Mouse (Mus musculus): ENCODE measurements around the gene Orc6. TPM values are rescaled to one million over a fixed set of nuclear protein-coding genes. Genes with fewer than 3 reads are reported as not detected.
A peak's percentile ranks its signal among the peaks of the same experiment; 100 is the strongest.

Orc6 gene
- 10 to 100 TPM; 46.6 to 48.6 TPM for total RNA-seq (2021)
- long read RNA-seq, experiment 1, transcript Orc6-202 (6 exons, 1,466 nt) = minor isoform, 10 of 31 reads
- long read RNA-seq, experiment 1, transcript Orc6-201 (7 exons, 1,287 nt) = major isoform, 14 of 31 reads
- long read RNA-seq, experiment 1, partial matches to known transcripts = 0 of 31 reads
- long read RNA-seq, experiment 1, other reads (novel, unspliced or antisense) = 7 of 31 reads
- long read RNA-seq, experiment 2, transcript Orc6-202 (6 exons, 1,466 nt) = minor isoform, 13 of 41 reads
- long read RNA-seq, experiment 2, transcript Orc6-201 (7 exons, 1,287 nt) = major isoform, 16 of 41 reads
- long read RNA-seq, experiment 2, partial matches to known transcripts = 6 of 41 reads
- long read RNA-seq, experiment 2, other reads (novel, unspliced or antisense) = 6 of 41 reads

DNA sequence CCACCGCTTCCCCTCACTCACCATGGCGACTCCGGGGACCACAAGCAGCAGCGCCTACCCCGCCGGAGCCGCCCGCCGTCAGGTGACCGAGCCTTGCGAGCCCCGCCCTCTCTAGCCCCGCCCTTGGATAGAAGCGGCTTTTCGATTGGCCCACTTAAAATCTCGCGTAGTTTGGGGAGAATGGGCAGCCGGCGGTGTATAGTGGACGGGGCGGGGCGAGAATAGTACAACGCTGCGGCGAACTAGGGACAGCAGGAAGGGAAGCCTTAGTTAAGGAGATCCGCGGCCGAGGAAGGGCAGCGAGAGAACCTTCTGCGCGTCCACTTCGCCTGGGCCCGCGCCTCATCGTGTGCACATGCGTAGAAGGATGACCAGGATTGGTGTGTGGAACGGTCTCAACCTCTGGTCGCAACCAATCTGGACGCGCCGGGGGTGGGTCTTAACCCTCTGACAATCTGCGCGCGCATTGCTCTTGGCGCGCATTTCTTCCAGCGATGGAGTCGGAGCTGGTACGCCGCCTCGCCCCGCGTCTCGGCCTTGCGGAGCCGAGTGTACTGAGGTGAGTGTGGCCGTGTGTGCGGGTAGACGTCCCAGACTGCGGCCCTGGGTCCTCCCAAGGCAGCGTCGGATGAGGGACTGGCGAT is at the start of gene Orc6, which contains the start of gene Vps35:
Gene Orc6 (plus strand): TSS at position 199 of the 644 bp plus-strand sequence.
Gene Vps35 (minus strand): TSS at position 369 of the 644 bp plus-strand sequence.
- peak; percentile 89 to 95 for DNase-seq (ENCODE audit: low spot score in 2 of 2)

DNA sequence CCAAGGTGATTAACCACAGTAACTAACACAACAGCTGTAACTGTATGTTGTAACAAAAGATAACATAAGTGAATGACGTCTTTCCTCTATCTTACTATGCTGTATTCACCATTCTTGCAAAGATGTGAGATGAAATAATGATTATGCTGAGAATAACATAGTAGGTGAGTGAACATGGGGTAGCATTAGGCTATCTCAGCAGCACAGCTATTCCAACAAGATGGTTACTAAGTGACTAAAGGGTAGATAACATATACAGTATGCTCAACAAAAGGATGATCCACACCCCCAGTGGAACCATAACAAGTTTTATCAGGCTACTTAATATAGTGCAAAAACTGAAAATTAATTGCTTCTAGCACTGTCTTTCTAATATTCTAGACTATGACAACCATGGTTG is 12.6 kb upstream of the Orc6 start:
- DNase-seq (ENCODE audit: low spot score in 2 of 2) = no peak

- DNase-seq (ENCODE audit: low spot score in 2 of 2) = no peak
These were observed 615 bp upstream of the Orc6 start for GRCm38 (mm10) chr8:85298600-85299433.

DNA sequence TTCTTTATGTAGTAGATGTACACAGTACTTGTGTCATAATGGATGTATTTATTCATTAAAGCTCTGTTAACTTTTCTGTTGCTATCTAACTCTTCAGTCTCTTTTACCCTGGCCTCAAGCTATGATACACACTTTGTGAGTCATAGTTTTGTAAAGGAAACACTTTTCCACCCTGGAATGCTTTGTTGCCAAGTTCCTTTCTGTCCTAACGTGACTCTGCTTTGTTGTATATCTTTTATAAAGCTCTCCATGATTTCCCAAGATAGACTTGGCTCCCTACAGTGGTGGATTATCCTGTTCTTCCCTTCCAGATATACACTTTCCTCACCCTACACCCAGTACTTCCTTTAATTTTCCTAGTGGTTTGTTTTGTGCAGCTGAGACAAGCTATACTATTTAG is 2.5 kb downstream of the Orc6 start:
- DNase-seq (ENCODE audit: low spot score in 2 of 2) = no peak

GRCm38 (mm10) chr8:85302931-85303330 is 3.5 kb downstream of the Orc6 start:
- no peak for DNase-seq (ENCODE audit: low spot score in 2 of 2)

DNA sequence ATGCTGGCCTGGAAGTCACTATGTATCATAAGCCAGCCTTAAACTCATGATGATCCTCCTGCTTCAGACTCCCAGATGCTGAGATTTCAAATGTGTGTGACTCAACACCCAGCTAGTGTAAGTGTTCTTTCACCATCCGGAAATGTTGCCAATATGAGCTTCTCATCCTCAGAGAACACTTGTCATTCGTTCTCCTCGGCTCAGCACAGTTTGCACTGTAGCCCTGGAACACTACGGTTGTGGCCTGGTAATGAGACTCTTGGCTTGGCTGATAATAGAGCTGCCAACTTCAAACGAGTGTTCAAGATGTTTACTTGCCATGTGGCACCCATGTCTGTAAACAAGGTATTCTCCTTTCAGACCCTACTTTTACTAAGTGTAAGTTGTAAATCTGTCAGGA is 4.1 kb downstream of the Orc6 start:
- no peak for DNase-seq (ENCODE audit: low spot score in 2 of 2)

DNA sequence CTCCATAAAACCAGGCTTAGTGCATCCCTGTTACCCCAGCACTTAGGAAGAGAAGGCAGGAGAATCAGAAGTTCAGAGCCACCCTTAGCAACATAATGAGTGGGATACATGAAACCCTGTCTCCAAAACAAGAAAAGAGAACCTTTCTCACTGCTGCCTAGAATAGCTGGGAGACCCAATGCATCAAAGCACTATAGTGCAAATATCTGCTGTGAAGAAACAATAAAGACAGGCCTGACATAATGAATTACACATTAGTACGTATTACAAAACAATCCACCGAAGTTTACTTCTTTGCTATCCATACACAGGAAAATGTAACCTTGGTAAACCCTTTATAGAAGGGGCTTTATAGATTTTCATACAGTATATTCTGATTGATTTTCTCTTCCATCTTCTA is 9.1 kb downstream of the Orc6 start:
- no peak for DNase-seq (ENCODE audit: low spot score in 2 of 2)

- DNase-seq (ENCODE audit: low spot score in 2 of 2) = no peak
These were observed 12.3 kb downstream of the Orc6 start for GRCm38 (mm10) chr8:85311743-85312142.

GRCm38 (mm10) chr8:85313036-85313435 is 13.6 kb downstream of the Orc6 start:
- no peak for DNase-seq (ENCODE audit: low spot score in 2 of 2)

GRCm38 (mm10) chr8:85318534-85318933 is 19.1 kb downstream of the Orc6 start:
- DNase-seq (ENCODE audit: low spot score in 2 of 2) = no peak

DNA sequence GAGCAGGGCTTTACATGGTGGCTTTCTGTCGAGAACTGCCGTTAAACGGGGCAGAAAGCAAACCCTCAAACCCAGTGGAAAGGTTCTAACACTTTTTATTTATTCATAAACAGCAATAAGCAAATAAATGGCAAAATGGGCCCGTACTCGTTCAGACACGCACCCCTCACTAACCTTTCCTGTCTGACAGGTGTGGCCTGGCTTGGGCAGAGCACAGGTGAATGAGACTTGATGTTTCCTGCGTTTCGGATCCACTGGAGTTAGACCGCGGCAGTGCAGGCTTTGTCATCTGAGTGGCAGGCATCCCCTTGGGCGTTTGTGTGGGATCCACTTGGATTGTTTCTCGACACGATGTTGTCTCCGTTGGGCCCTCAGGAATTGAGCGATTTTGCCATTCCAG is 22.5 kb downstream of the Orc6 start:
- no peak for DNase-seq (ENCODE audit: low spot score in 2 of 2)

- DNase-seq (ENCODE audit: low spot score in 2 of 2) = no peak
These were observed 23.7 kb downstream of the Orc6 start for GRCm38 (mm10) chr8:85323084-85323483.

- no peak for DNase-seq (ENCODE audit: low spot score in 2 of 2)
These were observed 27.6 kb downstream of the Orc6 start for GRCm38 (mm10) chr8:85327036-85327435.

DNA sequence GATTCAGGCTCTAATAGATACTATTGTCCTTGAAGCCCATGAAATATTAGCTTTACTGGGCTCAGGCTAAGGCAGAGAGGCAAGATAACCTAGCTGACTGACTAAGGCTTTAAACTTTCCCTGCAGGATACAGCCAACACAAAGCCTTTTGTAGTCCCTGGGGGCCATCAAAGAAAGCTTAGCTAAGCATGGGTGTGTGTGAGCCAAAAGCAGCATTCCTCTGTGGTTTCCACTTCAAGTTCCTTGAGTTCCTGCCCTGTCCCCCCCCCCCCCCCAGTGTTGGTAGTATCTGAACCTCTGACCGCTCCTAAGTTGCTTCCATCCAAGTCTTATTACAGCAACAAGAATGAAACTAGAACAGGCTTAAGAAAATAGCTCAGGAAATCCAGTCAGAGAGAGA is 30.1 kb downstream of the Orc6 start:
- no peak for DNase-seq (ENCODE audit: low spot score in 2 of 2)

DNA sequence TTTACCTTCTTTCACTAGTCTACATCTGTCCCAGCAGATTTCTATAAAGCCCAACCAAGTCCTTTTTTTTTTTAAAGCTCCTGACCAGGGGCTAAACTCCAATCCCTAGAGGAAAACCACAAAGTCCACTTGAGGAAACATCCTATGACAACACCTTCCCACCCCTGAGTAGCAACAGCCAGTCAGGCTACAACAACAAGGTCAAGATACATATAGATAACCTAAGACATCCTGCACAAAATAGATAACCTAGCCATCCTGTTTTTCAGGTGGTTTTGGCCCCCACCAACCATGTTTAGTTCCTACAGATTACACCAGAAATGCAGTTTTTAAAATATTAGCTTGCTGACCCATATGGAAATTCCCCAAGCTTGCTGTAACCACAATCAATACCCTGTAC is 35.7 kb downstream of the Orc6 start:
- no peak for DNase-seq (ENCODE audit: low spot score in 2 of 2)

- no peak for DNase-seq (ENCODE audit: low spot score in 2 of 2)
These were observed 36.9 kb downstream of the Orc6 start for GRCm38 (mm10) chr8:85336211-85336933.

DNA sequence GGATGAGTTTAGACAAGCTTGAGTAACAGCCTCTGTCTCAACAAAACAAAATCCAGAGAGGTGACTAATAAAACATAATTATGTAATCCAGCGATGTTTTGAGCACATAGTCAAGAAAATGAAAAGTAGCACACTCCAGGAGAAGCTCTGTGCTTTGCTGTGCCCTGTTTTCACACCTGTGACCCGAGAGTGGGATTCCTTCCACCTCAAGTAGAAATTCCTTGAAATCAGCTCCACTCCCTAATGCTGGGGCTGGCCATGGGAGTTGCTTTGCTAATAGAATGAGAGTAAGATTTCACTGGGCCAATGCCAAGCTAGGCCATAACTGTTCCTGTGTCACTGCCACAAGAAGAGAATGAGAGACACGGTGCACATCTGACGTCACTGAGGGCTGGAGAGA is 38.2 kb downstream of the Orc6 start:
- no peak for DNase-seq (ENCODE audit: low spot score in 2 of 2)

GRCm38 (mm10) chr8:85339871-85340573 is 40.6 kb downstream of the Orc6 start:
- DNase-seq (ENCODE audit: low spot score in 2 of 2) = no peak

DNA sequence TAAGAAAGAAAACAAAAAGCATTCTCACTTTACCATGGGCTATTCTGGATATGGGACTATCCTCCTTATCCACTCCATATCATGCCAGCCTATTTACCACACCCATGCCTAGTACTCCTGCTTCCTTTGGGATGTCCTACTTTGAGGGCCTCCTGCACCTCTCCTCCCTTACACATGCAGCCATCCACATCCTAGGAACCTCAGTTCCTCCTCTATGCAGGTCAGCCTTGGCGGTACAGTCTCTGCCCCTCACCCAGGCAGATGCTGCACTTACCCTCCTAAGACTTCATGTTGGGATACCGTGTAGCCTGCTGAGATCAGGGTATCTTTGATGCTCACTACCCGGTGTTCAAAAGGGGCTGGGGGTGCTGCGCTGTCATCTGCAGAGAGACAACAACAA is 53.9 kb downstream of the Orc6 start:
- no peak for DNase-seq (ENCODE audit: low spot score in 2 of 2)
